Mouse (Mus musculus): Measurements from ENCODE around the gene Hist1h2ae.
"Not testable (repeated sequence)": the region's sequence is repeated elsewhere in the genome, so short reads cannot be mapped to it uniquely, and the experiment has no call there.

Gene Hist1h2ae

GRCm38 (mm10) chr13:23583387-23584068 is 12.5 kb upstream of the Hist1h2ae start:
- no peak for DNase-seq (ENCODE audit: low spot score)

GRCm38 (mm10) chr13:23582219-23583056 is 11.4 kb upstream of the Hist1h2ae start:
- no peak for DNase-seq (ENCODE audit: low spot score)

GRCm38 (mm10) chr13:23581408-23582218 is 10.6 kb upstream of the Hist1h2ae start, which contains the start of gene Hist1h4d:
TSS of gene Hist1h4d (plus strand) at chr13:23581598.
- peak; percentile 79 for DNase-seq (ENCODE audit: low spot score)

- DNase-seq (ENCODE audit: low spot score) = no peak
Observed at GRCm38 (mm10) chr13:23577835-23578234, 6.8 kb upstream of the Hist1h2ae start.

- no peak for DNase-seq (ENCODE audit: low spot score)
Observed at GRCm38 (mm10) chr13:23576906-23577639, 6.1 kb upstream of the Hist1h2ae start.

GRCm38 (mm10) chr13:23576351-23576881 is 5.4 kb upstream of the Hist1h2ae start:
- DNase-seq (ENCODE audit: low spot score) = no peak

- not testable (repeated sequence) for DNase-seq (ENCODE audit: low spot score)
Observed at GRCm38 (mm10) chr13:23575864-23576313, 4.9 kb upstream of the Hist1h2ae start.

- no peak for DNase-seq (ENCODE audit: low spot score)
Observed at GRCm38 (mm10) chr13:23575271-23575851, 4.3 kb upstream of the Hist1h2ae start, which contains the start of gene Hist1h3d. TSS of gene Hist1h3d (plus strand) at chr13:23575763.

- not testable (repeated sequence) for DNase-seq (ENCODE audit: low spot score)
Observed at GRCm38 (mm10) chr13:23574546-23575170, 3.6 kb upstream of the Hist1h2ae start.

GRCm38 (mm10) chr13:23573898-23574524 is 3.0 kb upstream of the Hist1h2ae start, which contains the start of the genes Hist1h2bf and Hist1h2ad:
TSS of gene Hist1h2bf (minus strand) at chr13:23574196.
TSS of gene Hist1h2ad (plus strand) at chr13:23574381.
- peak; percentile 48 for DNase-seq (ENCODE audit: low spot score)

- not testable (repeated sequence) for DNase-seq (ENCODE audit: low spot score)
Observed at GRCm38 (mm10) chr13:23573034-23573897, 2.2 kb upstream of the Hist1h2ae start.

- no peak for DNase-seq (ENCODE audit: low spot score)
Observed at GRCm38 (mm10) chr13:23572218-23573033, 1.4 kb upstream of the Hist1h2ae start.

GRCm38 (mm10) chr13:23571504-23572217 is 641 bp upstream of the Hist1h2ae start:
- DNase-seq (ENCODE audit: low spot score) = not testable (repeated sequence)

GRCm38 (mm10) chr13:23570261-23571021 is 579 bp downstream of the Hist1h2ae start:
- DNase-seq (ENCODE audit: low spot score) = not testable (repeated sequence)

- no peak for DNase-seq (ENCODE audit: low spot score)
Observed at GRCm38 (mm10) chr13:23564482-23564881, 6.5 kb downstream of the Hist1h2ae start.

All from urinary bladder, postnatal 10 days (tissue).